Mouse (Mus musculus): ENCODE measurements around the gene 1110032A03Rik.

Gene 1110032A03Rik

GRCm38 (mm10) chr9:50768107-50769002, 7.0 kb downstream of the 1110032A03Rik start, which contains the start of gene Fdxacb1:
Gene Fdxacb1, plus strand, starts transcription at chr9:50768236.
- DNase-seq, result peak; percentile 99

- DNase-seq, result no peak
These were observed 7.7 kb downstream of the 1110032A03Rik start for GRCm38 (mm10) chr9:50767531-50768106.

- no peak for DNase-seq
These were observed 12.0 kb downstream of the 1110032A03Rik start for GRCm38 (mm10) chr9:50763331-50763730.

- DNase-seq, result no peak
These were observed 13.6 kb downstream of the 1110032A03Rik start for GRCm38 (mm10) chr9:50761520-50762243.

GRCm38 (mm10) chr9:50756711-50757110, 18.6 kb downstream of the 1110032A03Rik start:
- DNase-seq, result no peak

- DNase-seq, result no peak
These were observed 21.4 kb downstream of the 1110032A03Rik start for GRCm38 (mm10) chr9:50753947-50754346.

GRCm38 (mm10) chr9:50752784-50753615, 22.3 kb downstream of the 1110032A03Rik start:
- DNase-seq, result peak; percentile 80

GRCm38 (mm10) chr9:50752054-50752602, 23.2 kb downstream of the 1110032A03Rik start, which contains the start of gene Hspb2:
Gene Hspb2, minus strand, starts transcription at chr9:50752354.
- DNase-seq, result peak; percentile 45

- DNase-seq, result no peak
These were observed 24.0 kb downstream of the 1110032A03Rik start, which contains the start of gene Cryab for GRCm38 (mm10) chr9:50751323-50751722. Gene Cryab, plus strand, starts transcription at chr9:50751325.

- no peak for DNase-seq
These were observed 24.6 kb downstream of the 1110032A03Rik start for GRCm38 (mm10) chr9:50750706-50751105.

- DNase-seq, result no peak
These were observed 29.1 kb downstream of the 1110032A03Rik start, which contains the start of gene 2310030G06Rik for GRCm38 (mm10) chr9:50746214-50746677. Gene 2310030G06Rik, minus strand, starts transcription at chr9:50746536.

- DNase-seq, result no peak
These were observed 29.5 kb downstream of the 1110032A03Rik start for GRCm38 (mm10) chr9:50745806-50746205.

- no peak for DNase-seq
These were observed 32.6 kb downstream of the 1110032A03Rik start for GRCm38 (mm10) chr9:50742744-50743143.

- DNase-seq, result no peak
These were observed 33.1 kb downstream of the 1110032A03Rik start for GRCm38 (mm10) chr9:50742261-50742660.

- DNase-seq, result no peak
These were observed 34.2 kb downstream of the 1110032A03Rik start for GRCm38 (mm10) chr9:50740867-50741784.

- peak; percentile 86 for DNase-seq
These were observed 36.1 kb downstream of the 1110032A03Rik start, which contains the start of gene Dixdc1 for GRCm38 (mm10) chr9:50738914-50739870. Gene Dixdc1, minus strand, starts transcription at chr9:50739517.

GRCm38 (mm10) chr9:50734989-50735388, 40.3 kb downstream of the 1110032A03Rik start:
- DNase-seq, result peak; percentile 60

GRCm38 (mm10) chr9:50732560-50732959, 42.8 kb downstream of the 1110032A03Rik start:
- DNase-seq, result no peak

- no peak for DNase-seq
These were observed 45.7 kb downstream of the 1110032A03Rik start for GRCm38 (mm10) chr9:50729600-50729999.

All from cerebellum, adult 11-12 months (tissue).